Mouse (Mus musculus) c-Kit-negative CD71-positive TER-119-positive erythroid progenitor cells, embryonic 14.5 days (primary cell): Measurements from ENCODE around the gene Snx9.

Experiments used
- DNase-seq: peaks from one replicate; pipeline ENCODE4 v3.0.0-alpha.2; 2013; ENCODE audit warnings: low read depth, low spot score

The Snx9 gene

GRCm38 (mm10) chr17:5843641-5843990 is 2.5 kb downstream of the Snx9 start:
- no peak for DNase-seq

- no peak for DNase-seq
Measured at GRCm38 (mm10) chr17:5845376-5845775, 4.2 kb downstream of the Snx9 start.

- no peak for DNase-seq
Measured at GRCm38 (mm10) chr17:5846101-5846500, 5.0 kb downstream of the Snx9 start.

- DNase-seq, result no peak
Measured at GRCm38 (mm10) chr17:5848706-5849415, 7.7 kb downstream of the Snx9 start.

- no peak for DNase-seq
Measured at GRCm38 (mm10) chr17:5849421-5849910, 8.3 kb downstream of the Snx9 start.

- no peak for DNase-seq
Measured at GRCm38 (mm10) chr17:5850031-5850430, 8.9 kb downstream of the Snx9 start.

- no peak for DNase-seq
Measured at GRCm38 (mm10) chr17:5850476-5850875, 9.3 kb downstream of the Snx9 start.

- no peak for DNase-seq
Measured at GRCm38 (mm10) chr17:5853936-5854335, 12.8 kb downstream of the Snx9 start.

GRCm38 (mm10) chr17:5855560-5855959 is 14.4 kb downstream of the Snx9 start:
- no peak for DNase-seq

- no peak for DNase-seq
Measured at GRCm38 (mm10) chr17:5856426-5856825, 15.3 kb downstream of the Snx9 start.

GRCm38 (mm10) chr17:5857206-5857605 is 16.1 kb downstream of the Snx9 start:
- no peak for DNase-seq

GRCm38 (mm10) chr17:5858209-5858608 is 17.1 kb downstream of the Snx9 start:
- no peak for DNase-seq

GRCm38 (mm10) chr17:5862285-5862684 is 21.2 kb downstream of the Snx9 start:
- DNase-seq, result no peak

GRCm38 (mm10) chr17:5862869-5863268 is 21.7 kb downstream of the Snx9 start:
- DNase-seq, result no peak

GRCm38 (mm10) chr17:5863745-5864144 is 22.6 kb downstream of the Snx9 start:
- no peak for DNase-seq

GRCm38 (mm10) chr17:5867456-5867855 is 26.3 kb downstream of the Snx9 start:
- DNase-seq, result no peak

GRCm38 (mm10) chr17:5868319-5869031 is 27.3 kb downstream of the Snx9 start:
- DNase-seq, result no peak

- no peak for DNase-seq
Measured at GRCm38 (mm10) chr17:5869461-5869860, 28.3 kb downstream of the Snx9 start.

GRCm38 (mm10) chr17:5870002-5870401 is 28.9 kb downstream of the Snx9 start:
- no peak for DNase-seq

- no peak for DNase-seq
Measured at GRCm38 (mm10) chr17:5870696-5871095, 29.6 kb downstream of the Snx9 start.

GRCm38 (mm10) chr17:5872506-5872905 is 31.4 kb downstream of the Snx9 start:
- DNase-seq, result no peak

GRCm38 (mm10) chr17:5874565-5874964 is 33.4 kb downstream of the Snx9 start:
- no peak for DNase-seq

- DNase-seq, result no peak
Measured at GRCm38 (mm10) chr17:5877611-5878157, 36.6 kb downstream of the Snx9 start.
